Mouse (Mus musculus) midbrain, embryonic 10.5 days (tissue): ENCODE data around the gene Ccdc97. TPM values are rescaled to one million over a fixed set of nuclear protein-coding genes. Genes with fewer than 3 reads are reported as not detected.

ENCODE experiments used
- DNase-seq: peaks from one replicate; pipeline ENCODE4 v3.0.0-alpha.2; 2017; ENCODE audit warnings: low spot score
- H3K27ac ChIP-seq: fragments of 300-500 bp; sonication (generic); replicated peaks from 2 replicates; pipeline ENCODE4 v1.5.1; 2016; ENCODE audit warnings: mild to moderate bottlenecking
- H3K27me3 ChIP-seq: fragments of 300-500 bp; sonication (generic); 2 replicates; pipeline ENCODE4 v1.6.1; 2016; ENCODE audit warnings: low read depth, mild to moderate bottlenecking; ENCODE audit not compliant: poor library complexity, severe bottlenecking
- H3K36me3 ChIP-seq: fragments of 300-500 bp; sonication (generic); 2 replicates; pipeline ENCODE4 v1.6.1; 2016; ENCODE audit warnings: mild to moderate bottlenecking, moderate library complexity
- H3K4me1 ChIP-seq: fragments of 300-500 bp; sonication (generic); 2 replicates; pipeline ENCODE4 v1.6.1; 2016
- H3K4me3 ChIP-seq: fragments of 300-500 bp; sonication (generic); 2 replicates; pipeline ENCODE4 v1.5.1; 2016; ENCODE audit warnings: mild to moderate bottlenecking, moderate library complexity
- H3K9me3 ChIP-seq: fragments of 300-500 bp; sonication (generic); replicated peaks from 2 replicates; pipeline ENCODE4 v1.6.1; 2016; ENCODE audit warnings: mild to moderate bottlenecking
- WGBS: fragments of 180-500 bp; shearing (Covaris S2); methylation state at CpG from one replicate; pipeline ENCODE4 v1.1.7; 2016; 5-methylcytosine and 5-hydroxymethylcytosine counted together
- polyA plus RNA-seq: library from polyadenylated mRNA; unstranded; fragments of >200 nt; fragmentation: Nextera tagmentation; extraction: Ambion mirVana; gene quantifications from 2 replicates; pipeline ENCODE4 v1.2.1, GENCODE M21; 2016

The Ccdc97 gene
- polyA plus RNA-seq, 1 experiment from 2014 or later, result 30.1 TPM

- peaks cover 25% of the 10 kb centered on the region for H3K27me3 ChIP-seq
- H3K4me1 ChIP-seq, result peaks cover 16% of the 10 kb centered on the region
- peaks cover 20% of the 10 kb centered on the region for H3K9me3 ChIP-seq
- H3K36me3 ChIP-seq, result no peaks in the 10 kb centered on the region
- H3K4me3 ChIP-seq, result no peak overlapping the region
- H3K27ac ChIP-seq, result no peak overlapping the region
- WGBS, result 77% methylated on average over 12 of the region's 12 CpGs
- DNase-seq, result no peak
Measured at GRCm38 (mm10) chr7:25700732-25701131, 18.2 kb downstream of the Ccdc97 start.

GRCm38 (mm10) chr7:25699851-25700250, 19.0 kb downstream of the Ccdc97 start:
- Histone ChIP-seq H3K36me3 (no peaks in the 10 kb centered on the region), H3K9me3 (peaks cover 20% of the 10 kb centered on the region), H3K4me1 (peaks cover 13% of the 10 kb centered on the region), H3K4me3 (no peak overlapping the region), H3K27me3 (peaks cover 18% of the 10 kb centered on the region), H3K27ac (no peak overlapping the region)
- WGBS, result 53% methylated on average over 13 of the region's 13 CpGs
- no peak for DNase-seq

- Histone ChIP-seq H3K4me1 (peaks cover 11% of the 10 kb centered on the region), H3K9me3 (no peaks in the 10 kb centered on the region; the same call in 1 of the 2 replicates), H3K27ac (no peak overlapping the region), H3K36me3 (no peaks in the 10 kb centered on the region), H3K27me3 (peaks cover 34% of the 10 kb centered on the region), H3K4me3 (no peak overlapping the region)
- WGBS, result 56% methylated on average over 8 of the region's 8 CpGs
- no peak for DNase-seq
Measured at GRCm38 (mm10) chr7:25694104-25694503, 24.8 kb downstream of the Ccdc97 start.

- no peaks in the 10 kb centered on the region; the same call in 1 of the 2 replicates for H3K9me3 ChIP-seq
- H3K4me3 ChIP-seq, result peak overlapping the region; percentile 63; the same call in 1 of the 2 replicates
- peaks cover 74% of the 10 kb centered on the region for H3K27me3 ChIP-seq
- no peak overlapping the region for H3K27ac ChIP-seq
- WGBS, result 46% methylated on average over 5 of the region's 5 CpGs
- no peak for DNase-seq
- H3K4me1 ChIP-seq, result peaks cover 45% of the 10 kb centered on the region
- no peaks in the 10 kb centered on the region for H3K36me3 ChIP-seq
Measured at GRCm38 (mm10) chr7:25690051-25690450, 28.8 kb downstream of the Ccdc97 start.

GRCm38 (mm10) chr7:25689603-25690021, 29.3 kb downstream of the Ccdc97 start:
- WGBS, result 13% methylated on average over 12 of the region's 12 CpGs
- H3K36me3 ChIP-seq, result no peaks in the 10 kb centered on the region
- H3K27ac ChIP-seq, result no peak overlapping the region; the same call in 1 of the 2 replicates
- H3K9me3 ChIP-seq, result no peaks in the 10 kb centered on the region; the same call in 1 of the 2 replicates
- peaks cover 45% of the 10 kb centered on the region for H3K4me1 ChIP-seq
- no peak for DNase-seq
- H3K4me3 ChIP-seq, result peak overlapping the region; percentile 63
- H3K27me3 ChIP-seq, result peaks cover 79% of the 10 kb centered on the region

GRCm38 (mm10) chr7:25688810-25689586, 29.9 kb downstream of the Ccdc97 start:
- 2% methylated on average over 44 of the region's 52 CpGs for WGBS
- H3K36me3 ChIP-seq, result 0 out of 2 replicates have a peak, but pooled peaks cover 2% of the 10 kb centered on the region
- H3K4me3 ChIP-seq, result peak overlapping the region; percentile 63
- DNase-seq, result peak; percentile 50
- peak overlapping the region; percentile 49; the same call in 1 of the 2 replicates for H3K27ac ChIP-seq
- peaks cover 43% of the 10 kb centered on the region for H3K4me1 ChIP-seq
- H3K27me3 ChIP-seq, result peaks cover 81% of the 10 kb centered on the region
- H3K9me3 ChIP-seq, result no peaks in the 10 kb centered on the region; the same call in 1 of the 2 replicates

GRCm38 (mm10) chr7:25687811-25688401, 31.0 kb downstream of the Ccdc97 start:
- Histone ChIP-seq H3K27me3 (peaks cover 81% of the 10 kb centered on the region), H3K27ac (peak overlapping the region; percentile 61; the same call in 1 of the 2 replicates), H3K4me3 (peak overlapping the region; percentile 63), H3K36me3 (peaks cover 12% of the 10 kb centered on the region; the same call in 1 of the 2 replicates), H3K9me3 (no peaks in the 10 kb centered on the region; the same call in 1 of the 2 replicates), H3K4me1 (peaks cover 40% of the 10 kb centered on the region)
- peak; percentile 42 for DNase-seq
- 1% methylated on average over 47 of the region's 47 CpGs for WGBS

- Histone ChIP-seq H3K9me3 (no peaks in the 10 kb centered on the region), H3K36me3 (peaks cover 14% of the 10 kb centered on the region; the same call in 1 of the 2 replicates), H3K27me3 (peaks cover 75% of the 10 kb centered on the region), H3K4me1 (peaks cover 40% of the 10 kb centered on the region), H3K4me3 (peak within 1 kb of the TSS; percentile 63), H3K27ac (peak within 1 kb of the TSS; percentile 81)
- DNase-seq, result peak; percentile 74
- under 1% methylated on average over 58 of the region's 69 CpGs for WGBS
Measured at GRCm38 (mm10) chr7:25686680-25687531, 32.0 kb downstream of the Ccdc97 start, which contains the start of gene Tgfb1. Gene Tgfb1, plus strand, starts transcription at chr7:25687002.

GRCm38 (mm10) chr7:25685926-25686470, 32.9 kb downstream of the Ccdc97 start:
- DNase-seq, result no peak
- H3K4me3 ChIP-seq, result peak overlapping the region; percentile 63; the same call in 1 of the 2 replicates
- peaks cover 14% of the 10 kb centered on the region; the same call in 1 of the 2 replicates for H3K36me3 ChIP-seq
- 72% methylated on average over 21 of the region's 21 CpGs for WGBS
- H3K9me3 ChIP-seq, result no peaks in the 10 kb centered on the region
- H3K27me3 ChIP-seq, result peaks cover 66% of the 10 kb centered on the region
- no peak overlapping the region for H3K27ac ChIP-seq
- H3K4me1 ChIP-seq, result peaks cover 48% of the 10 kb centered on the region

- Histone ChIP-seq H3K27ac (no peak overlapping the region), H3K27me3 (peaks cover 54% of the 10 kb centered on the region), H3K36me3 (peaks cover 14% of the 10 kb centered on the region; the same call in 1 of the 2 replicates), H3K4me1 (peaks cover 55% of the 10 kb centered on the region), H3K9me3 (no peaks in the 10 kb centered on the region), H3K4me3 (no peak overlapping the region)
- 91% methylated on average over 6 of the region's 6 CpGs for WGBS
- DNase-seq, result no peak
Measured at GRCm38 (mm10) chr7:25684659-25685058, 34.2 kb downstream of the Ccdc97 start.

- DNase-seq, result no peak
- H3K27ac ChIP-seq, result no peak overlapping the region
- WGBS, result 76% methylated on average over 7 of the region's 7 CpGs
- no peaks in the 10 kb centered on the region for H3K9me3 ChIP-seq
- H3K4me1 ChIP-seq, result peaks cover 44% of the 10 kb centered on the region
- no peak overlapping the region for H3K4me3 ChIP-seq
- peaks cover 54% of the 10 kb centered on the region for H3K27me3 ChIP-seq
- peaks cover 14% of the 10 kb centered on the region; the same call in 1 of the 2 replicates for H3K36me3 ChIP-seq
Measured at GRCm38 (mm10) chr7:25683474-25684180, 35.3 kb downstream of the Ccdc97 start.
